Mouse (Mus musculus): ENCODE measurements around the gene Cabcoco1. TPM values are rescaled to one million over a fixed set of nuclear protein-coding genes. Genes with fewer than 3 reads are reported as not detected.

Cabcoco1 gene
- total RNA-seq (2014; fragmentation: Nextera tagmentation) (2.2 and 2.5 TPM in 2 replicates), total RNA-seq (2017) (3.1 TPM in 2 replicates)

DNA sequence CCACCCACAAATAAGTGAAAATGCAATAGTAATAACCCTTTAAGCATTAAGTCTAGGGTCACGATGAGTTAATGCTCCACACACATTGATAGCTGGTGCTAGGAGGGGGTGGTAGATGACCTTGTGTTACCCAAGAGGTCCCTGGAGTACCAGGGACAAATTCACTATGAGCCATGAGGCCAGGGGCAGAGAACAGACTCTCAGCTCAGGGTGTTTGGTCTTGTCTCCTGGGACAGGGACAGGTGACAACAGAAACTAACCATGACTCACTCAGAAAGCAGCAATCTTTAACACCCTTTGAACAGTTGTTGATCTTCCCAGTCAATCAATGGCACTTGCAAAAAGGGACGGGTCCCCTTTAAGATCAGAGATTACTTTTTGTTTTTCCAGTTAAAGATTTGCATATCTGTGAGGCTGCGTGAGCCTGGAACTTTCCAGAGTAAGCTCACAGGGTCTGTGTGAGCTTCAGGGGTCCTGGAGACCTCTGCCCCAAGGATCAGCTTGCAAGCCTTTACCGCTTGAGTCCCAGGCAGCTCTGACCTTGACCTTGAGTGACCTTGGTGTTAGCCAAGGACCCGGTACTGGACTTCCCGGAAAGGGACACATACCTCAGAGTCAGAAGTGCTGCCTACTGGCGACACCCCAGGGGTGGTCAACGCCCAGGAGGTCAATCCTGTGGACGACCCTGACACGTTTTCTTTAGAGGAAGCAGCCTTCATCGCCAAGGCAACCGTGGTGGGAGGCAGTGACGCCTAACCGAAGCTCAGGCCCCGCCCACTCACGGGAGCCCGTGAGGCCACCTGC, at the start of gene Cabcoco1:
TSS of gene Cabcoco1 (minus strand) at position 758 of the 804 bp plus-strand sequence.
- ATAC-seq (replicated peaks; ENCODE audit: poor library complexity, severe bottlenecking), result peak; percentile 96

DNA sequence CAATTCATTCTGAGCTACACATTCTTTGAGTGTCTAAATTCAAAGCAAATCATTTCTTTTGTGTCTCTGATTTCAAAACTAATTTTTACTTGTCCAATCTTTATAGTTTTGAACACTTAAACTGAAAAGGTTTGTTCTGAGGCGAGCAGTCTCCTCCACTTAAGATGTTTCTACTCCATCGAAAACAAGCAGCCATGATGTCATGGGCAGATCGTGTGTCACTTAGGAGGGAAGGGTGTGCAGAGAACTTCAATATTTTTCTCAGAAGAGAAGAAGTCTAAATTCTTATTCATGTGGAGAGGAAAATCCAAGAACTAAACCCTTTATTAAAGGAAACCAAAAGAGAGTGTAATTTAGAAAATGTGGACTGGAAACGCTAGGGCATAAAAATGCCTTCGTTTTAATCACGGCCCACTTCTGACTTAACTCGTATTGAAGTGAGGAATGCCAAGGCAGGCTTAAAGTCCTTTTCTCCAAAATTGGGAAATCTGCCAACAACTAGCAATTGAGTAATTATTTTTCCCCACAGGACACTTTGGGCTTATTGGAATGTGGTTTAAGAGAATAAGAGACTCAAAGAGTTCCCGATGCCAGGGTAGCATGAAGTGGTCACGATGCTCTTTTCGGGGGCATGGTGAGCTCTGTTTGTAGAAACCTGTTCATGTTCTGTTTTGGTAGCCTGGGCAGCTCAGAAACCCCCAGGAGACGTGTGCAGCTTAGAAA, 48.0 kb upstream of the Cabcoco1 start:
- ATAC-seq (replicated peaks; ENCODE audit: poor library complexity, severe bottlenecking), result no peak

DNA sequence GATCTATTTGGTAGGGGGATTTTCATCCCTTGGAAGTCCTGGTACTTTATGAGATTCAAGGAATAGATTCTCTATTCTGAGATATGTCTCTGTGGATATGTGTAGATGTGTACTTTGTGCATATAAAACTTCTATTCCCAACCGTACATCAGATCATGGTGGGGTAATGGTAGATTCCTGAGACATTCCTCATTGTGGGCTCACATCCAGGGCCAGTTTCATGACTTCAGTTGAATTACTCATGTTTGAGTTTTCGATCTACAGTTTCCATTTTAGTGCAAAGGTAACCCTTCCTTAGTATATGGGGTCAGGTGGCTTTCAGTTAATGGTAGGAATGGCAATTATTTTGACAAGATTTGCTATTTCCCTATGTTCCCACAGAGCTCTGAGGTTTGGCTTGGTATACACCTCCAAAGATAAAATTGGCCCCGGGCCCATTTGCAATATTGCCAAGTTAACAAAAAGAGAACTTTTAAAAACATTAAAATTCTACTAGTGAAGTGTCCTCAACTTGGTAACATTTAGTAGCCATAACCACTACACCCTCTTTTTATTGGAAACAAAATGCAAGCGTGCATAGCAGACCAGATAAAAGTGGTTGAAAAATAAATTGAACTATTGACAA, 45.8 kb upstream of the Cabcoco1 start:
- no peak for ATAC-seq (replicated peaks; ENCODE audit: poor library complexity, severe bottlenecking)

- ATAC-seq (replicated peaks; ENCODE audit: poor library complexity, severe bottlenecking), result no peak
Observed at GRCm38 (mm10) chr10:68577321-68577720, 35.6 kb upstream of the Cabcoco1 start.

- no peak for ATAC-seq (replicated peaks; ENCODE audit: poor library complexity, severe bottlenecking)
Observed at GRCm38 (mm10) chr10:68568172-68568571, 26.5 kb upstream of the Cabcoco1 start.

GRCm38 (mm10) chr10:68562344-68562743, 20.6 kb upstream of the Cabcoco1 start:
- ATAC-seq (replicated peaks; ENCODE audit: poor library complexity, severe bottlenecking), result no peak

DNA sequence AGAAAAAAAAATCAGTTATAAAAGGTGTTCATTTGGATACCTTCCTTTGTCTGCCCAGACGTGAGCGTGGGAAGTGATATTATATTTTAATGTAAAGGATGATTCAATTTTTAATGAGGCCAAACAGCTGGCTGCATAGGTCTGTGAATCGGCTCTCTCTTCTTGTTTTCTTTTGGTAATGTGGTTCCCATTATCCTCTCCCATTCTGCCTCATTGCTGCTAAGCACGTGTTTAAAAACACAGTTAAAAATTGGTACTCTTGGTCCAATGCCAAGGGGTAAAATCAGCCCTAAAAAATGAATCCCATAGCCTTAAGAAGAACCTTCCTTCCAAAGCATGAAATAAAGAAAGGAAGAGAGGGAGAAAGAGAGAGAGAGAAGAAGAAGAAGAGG, 17.1 kb upstream of the Cabcoco1 start:
- no peak for ATAC-seq (replicated peaks; ENCODE audit: poor library complexity, severe bottlenecking)

GRCm38 (mm10) chr10:68558105-68558827, 16.6 kb upstream of the Cabcoco1 start:
- no peak for ATAC-seq (replicated peaks; ENCODE audit: poor library complexity, severe bottlenecking)

GRCm38 (mm10) chr10:68553677-68554076, 12.0 kb upstream of the Cabcoco1 start:
- ATAC-seq (replicated peaks; ENCODE audit: poor library complexity, severe bottlenecking), result no peak

GRCm38 (mm10) chr10:68552556-68552955, 10.9 kb upstream of the Cabcoco1 start:
- no peak for ATAC-seq (replicated peaks; ENCODE audit: poor library complexity, severe bottlenecking)

- no peak for ATAC-seq (replicated peaks; ENCODE audit: poor library complexity, severe bottlenecking)
Observed at GRCm38 (mm10) chr10:68551316-68551715, 9.6 kb upstream of the Cabcoco1 start.

DNA sequence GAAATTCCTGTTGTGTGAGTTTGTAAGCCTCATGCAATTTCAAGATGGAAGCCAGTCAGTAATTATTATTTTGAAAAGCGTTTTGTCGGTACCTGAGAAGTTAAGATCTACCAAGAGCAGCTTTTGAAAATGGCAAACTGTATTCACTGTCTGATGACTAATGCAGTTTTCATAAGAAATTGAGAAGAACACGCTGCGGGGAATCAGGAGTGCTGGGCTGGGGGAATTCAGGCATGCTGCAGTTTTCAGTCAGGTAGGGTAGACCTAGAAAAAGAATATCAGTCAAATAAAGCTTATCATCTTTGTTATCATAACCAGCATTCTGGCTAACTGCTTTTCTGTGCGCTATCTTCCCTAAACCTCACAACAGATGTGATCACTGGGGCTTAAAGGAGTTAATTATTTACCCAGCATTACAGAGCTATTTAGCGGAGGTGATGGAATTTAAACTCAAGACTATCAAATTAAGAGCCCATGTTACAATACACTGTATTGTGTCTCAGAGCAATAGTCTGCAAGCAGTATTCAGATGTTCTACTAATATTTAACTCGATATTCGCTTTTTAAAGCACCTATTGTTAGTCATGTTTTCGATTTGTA, 9.1 kb upstream of the Cabcoco1 start:
- no peak for ATAC-seq (replicated peaks; ENCODE audit: poor library complexity, severe bottlenecking)

- ATAC-seq (replicated peaks; ENCODE audit: poor library complexity, severe bottlenecking), result no peak
Observed at GRCm38 (mm10) chr10:68543107-68543506, 1.4 kb upstream of the Cabcoco1 start.

DNA sequence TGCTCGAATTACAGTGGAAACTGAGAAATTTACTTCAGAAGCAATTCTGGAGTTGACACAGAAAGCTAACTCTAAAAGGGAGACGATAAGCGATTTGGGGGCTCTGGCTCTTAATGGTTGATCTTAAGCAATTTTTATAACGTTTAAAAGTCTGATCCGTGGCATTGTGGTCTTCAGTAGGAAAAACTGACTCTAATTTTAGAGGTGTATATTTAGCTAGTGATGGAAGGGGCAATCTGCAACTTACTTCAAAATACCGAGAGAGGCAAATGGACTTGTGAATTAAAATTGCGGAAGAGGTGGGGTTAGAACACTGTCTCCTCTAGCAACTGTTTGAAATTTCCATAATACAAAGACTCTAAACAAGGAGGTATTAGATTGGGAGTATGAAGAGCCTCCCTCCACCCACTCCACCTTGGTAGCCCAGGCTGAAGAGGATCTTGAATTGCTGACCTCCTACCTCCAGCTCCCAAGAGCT, 286 bp upstream of the Cabcoco1 start:
- ATAC-seq (replicated peaks; ENCODE audit: poor library complexity, severe bottlenecking), result peak; percentile 41

DNA sequence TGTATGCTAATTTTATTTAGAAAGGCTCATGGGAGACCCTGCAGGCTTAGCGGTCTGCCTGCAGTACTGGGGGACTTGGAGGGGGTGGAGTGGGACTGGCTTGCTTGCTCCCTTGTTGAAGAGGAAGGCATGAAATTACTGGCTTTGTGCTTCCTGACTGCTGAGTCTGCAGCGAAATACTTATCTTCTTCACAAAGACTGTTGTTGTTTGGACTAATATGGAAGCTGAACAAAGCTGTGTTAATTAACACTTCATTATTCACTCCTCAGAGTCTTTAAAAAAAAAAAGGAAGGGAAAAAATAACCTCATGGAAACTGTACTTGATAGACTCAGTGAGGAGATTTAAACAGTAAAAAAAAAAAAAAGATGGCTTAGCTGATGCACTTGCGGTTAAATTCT, 1.1 kb downstream of the Cabcoco1 start:
- ATAC-seq (replicated peaks; ENCODE audit: poor library complexity, severe bottlenecking), result no peak

GRCm38 (mm10) chr10:68537261-68537950, 4.3 kb downstream of the Cabcoco1 start:
- ATAC-seq (replicated peaks; ENCODE audit: poor library complexity, severe bottlenecking), result no peak

- ATAC-seq (replicated peaks; ENCODE audit: poor library complexity, severe bottlenecking), result no peak
Observed at GRCm38 (mm10) chr10:68529364-68530049, 12.2 kb downstream of the Cabcoco1 start.

DNA sequence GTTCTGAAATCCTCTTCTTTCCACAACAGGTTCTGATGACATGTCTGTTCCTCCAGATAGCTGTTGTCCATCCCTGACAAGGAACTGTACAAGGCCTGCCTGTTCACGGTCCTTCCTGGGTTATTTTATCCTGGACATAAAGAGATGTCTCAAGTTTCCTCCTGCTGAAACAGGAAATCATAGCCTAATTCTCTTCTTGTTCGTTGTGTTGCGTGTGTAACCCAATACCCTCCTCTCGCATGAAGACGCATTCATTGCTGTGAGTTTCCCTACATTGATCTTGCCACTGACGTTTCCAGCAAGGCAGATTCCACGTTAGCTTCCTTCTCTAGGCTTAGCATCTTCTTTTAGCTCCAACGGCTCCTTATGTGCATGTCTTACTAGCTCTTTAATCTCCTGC, 12.7 kb downstream of the Cabcoco1 start:
- ATAC-seq (replicated peaks; ENCODE audit: poor library complexity, severe bottlenecking), result no peak

- ATAC-seq (replicated peaks; ENCODE audit: poor library complexity, severe bottlenecking), result peak; percentile 61
Observed at GRCm38 (mm10) chr10:68522106-68522505, 19.6 kb downstream of the Cabcoco1 start.

Data from granulocyte monocyte progenitor cell, adult 5-6 weeks (primary cell).